Mouse (Mus musculus): Measurements from ENCODE around the gene Efcab6. TPM values are rescaled to one million over a fixed set of nuclear protein-coding genes. Genes with fewer than 3 reads are reported as not detected.

Efcab6 gene
- polyA plus RNA-seq, 1 experiment from 2014 or later, result 0.20 TPM

- DNase-seq (ENCODE audit: low spot score) (no peak), ATAC-seq (replicated peaks; ENCODE audit: low FRiP score) (no peak)
- Histone ChIP-seq H3K9ac (ENCODE audit: low read length) (no peak overlapping the region), H3K4me1 (replicated peaks; ENCODE audit: control insufficient read depth, insufficient read depth, low read length) (peaks cover 6% of the 10 kb centered on the region; the same call in 1 of the 2 replicates), H3K27ac (ENCODE audit: low read depth, low read length) (no peak overlapping the region), H3K9me3 (ENCODE audit: control insufficient read depth, low read length) (no peaks in the 10 kb centered on the region), H3K27me3 (ENCODE audit: control insufficient read depth, insufficient read depth, low read length) (no peaks in the 10 kb centered on the region), H3K4me2 (ENCODE audit: low read depth, low read length, severe bottlenecking) (no peak overlapping the region), H3K36me3 (ENCODE audit: control insufficient read depth, insufficient read depth, low read length) (no peaks in the 10 kb centered on the region), H3K4me3 (ENCODE audit: low read depth, low read length) (no peak overlapping the region)
- WGBS, result 41% methylated on average over 7 of the region's 7 CpGs
Measured at GRCm38 (mm10) chr15:83988087-83988486, 77.1 kb downstream of the Efcab6 start.

- Histone ChIP-seq H3K27me3 (ENCODE audit: control insufficient read depth, insufficient read depth, low read length) (no peaks in the 10 kb centered on the region), H3K9me3 (ENCODE audit: control insufficient read depth, low read length) (no peaks in the 10 kb centered on the region), H3K9ac (ENCODE audit: low read length) (no peak overlapping the region), H3K36me3 (ENCODE audit: control insufficient read depth, insufficient read depth, low read length) (no peaks in the 10 kb centered on the region), H3K4me1 (replicated peaks; ENCODE audit: control insufficient read depth, insufficient read depth, low read length) (no peaks in the 10 kb centered on the region), H3K27ac (ENCODE audit: low read depth, low read length) (no peak overlapping the region), H3K4me3 (ENCODE audit: low read depth, low read length) (no peak overlapping the region), H3K4me2 (ENCODE audit: low read depth, low read length, severe bottlenecking) (no peak overlapping the region)
- WGBS, result 69% methylated on average over 14 of the region's 14 CpGs
- ATAC-seq (replicated peaks; ENCODE audit: low FRiP score) (no peak), DNase-seq (ENCODE audit: low spot score) (no peak)
Measured at GRCm38 (mm10) chr15:83982186-83982936, 82.8 kb downstream of the Efcab6 start.

GRCm38 (mm10) chr15:83978865-83979264 lies 86.3 kb downstream of the Efcab6 start:
- no peak for ATAC-seq (replicated peaks; ENCODE audit: low FRiP score)
- Histone ChIP-seq H3K4me1 (replicated peaks; ENCODE audit: control insufficient read depth, insufficient read depth, low read length) (no peaks in the 10 kb centered on the region), H3K27me3 (ENCODE audit: control insufficient read depth, insufficient read depth, low read length) (no peaks in the 10 kb centered on the region), H3K27ac (ENCODE audit: low read depth, low read length) (no peak overlapping the region), H3K9me3 (ENCODE audit: control insufficient read depth, low read length) (no peaks in the 10 kb centered on the region), H3K9ac (ENCODE audit: low read length) (no peak overlapping the region), H3K4me2 (ENCODE audit: low read depth, low read length, severe bottlenecking) (no peak overlapping the region), H3K36me3 (ENCODE audit: control insufficient read depth, insufficient read depth, low read length) (no peaks in the 10 kb centered on the region), H3K4me3 (ENCODE audit: low read depth, low read length) (no peak overlapping the region)
- WGBS, result 64% methylated on average over 6 of the region's 6 CpGs
- no peak for DNase-seq (ENCODE audit: low spot score)

- Histone ChIP-seq H3K4me2 (ENCODE audit: low read depth, low read length, severe bottlenecking) (no peak overlapping the region), H3K9ac (ENCODE audit: low read length) (no peak overlapping the region), H3K27me3 (ENCODE audit: control insufficient read depth, insufficient read depth, low read length) (no peaks in the 10 kb centered on the region), H3K4me3 (ENCODE audit: low read depth, low read length) (no peak overlapping the region), H3K36me3 (ENCODE audit: control insufficient read depth, insufficient read depth, low read length) (no peaks in the 10 kb centered on the region), H3K27ac (ENCODE audit: low read depth, low read length) (no peak overlapping the region), H3K4me1 (replicated peaks; ENCODE audit: control insufficient read depth, insufficient read depth, low read length) (no peaks in the 10 kb centered on the region), H3K9me3 (ENCODE audit: control insufficient read depth, low read length) (no peaks in the 10 kb centered on the region)
- ATAC-seq (replicated peaks; ENCODE audit: low FRiP score), result no peak
- DNase-seq (ENCODE audit: low spot score), result no peak
- WGBS, result 44% methylated on average over 5 of the region's 5 CpGs
Measured at GRCm38 (mm10) chr15:83977108-83977507, 88.1 kb downstream of the Efcab6 start.

- Histone ChIP-seq H3K27me3 (ENCODE audit: control insufficient read depth, insufficient read depth, low read length) (no peaks in the 10 kb centered on the region), H3K4me2 (ENCODE audit: low read depth, low read length, severe bottlenecking) (no peak overlapping the region), H3K4me1 (replicated peaks; ENCODE audit: control insufficient read depth, insufficient read depth, low read length) (no peaks in the 10 kb centered on the region), H3K27ac (ENCODE audit: low read depth, low read length) (no peak overlapping the region), H3K9ac (ENCODE audit: low read length) (no peak overlapping the region), H3K36me3 (ENCODE audit: control insufficient read depth, insufficient read depth, low read length) (no peaks in the 10 kb centered on the region), H3K9me3 (ENCODE audit: control insufficient read depth, low read length) (no peaks in the 10 kb centered on the region), H3K4me3 (ENCODE audit: low read depth, low read length) (no peak overlapping the region)
- ATAC-seq (replicated peaks; ENCODE audit: low FRiP score) (no peak), DNase-seq (ENCODE audit: low spot score) (no peak)
- 81% methylated on average over 9 of the region's 9 CpGs for WGBS
Measured at GRCm38 (mm10) chr15:83972206-83972605, 93.0 kb downstream of the Efcab6 start.

- Histone ChIP-seq H3K4me1 (replicated peaks; ENCODE audit: control insufficient read depth, insufficient read depth, low read length) (no peaks in the 10 kb centered on the region), H3K36me3 (ENCODE audit: control insufficient read depth, insufficient read depth, low read length) (no peaks in the 10 kb centered on the region), H3K27me3 (ENCODE audit: control insufficient read depth, insufficient read depth, low read length) (no peaks in the 10 kb centered on the region), H3K4me3 (ENCODE audit: low read depth, low read length) (no peak overlapping the region), H3K9ac (ENCODE audit: low read length) (no peak overlapping the region), H3K4me2 (ENCODE audit: low read depth, low read length, severe bottlenecking) (no peak overlapping the region), H3K9me3 (ENCODE audit: control insufficient read depth, low read length) (no peaks in the 10 kb centered on the region), H3K27ac (ENCODE audit: low read depth, low read length) (no peak overlapping the region)
- no peak for ATAC-seq (replicated peaks; ENCODE audit: low FRiP score)
- 82% methylated on average over 12 of the region's 12 CpGs for WGBS
- no peak for DNase-seq (ENCODE audit: low spot score)
Measured at GRCm38 (mm10) chr15:83967802-83968201, 97.4 kb downstream of the Efcab6 start.

- DNase-seq (ENCODE audit: low spot score), result no peak
- WGBS, result 78% methylated on average over 8 of the region's 8 CpGs
- no peaks in the 10 kb centered on the region for H3K36me3 ChIP-seq (ENCODE audit: control insufficient read depth, insufficient read depth, low read length)
- ATAC-seq (replicated peaks; ENCODE audit: low FRiP score), result no peak
- no peak overlapping the region for H3K27ac ChIP-seq (ENCODE audit: low read depth, low read length)
- H3K4me1 ChIP-seq (replicated peaks; ENCODE audit: control insufficient read depth, insufficient read depth, low read length), result no peaks in the 10 kb centered on the region
- H3K4me2 ChIP-seq (ENCODE audit: low read depth, low read length, severe bottlenecking), result no peak overlapping the region
- H3K4me3 ChIP-seq (ENCODE audit: low read depth, low read length), result no peak overlapping the region
- no peaks in the 10 kb centered on the region for H3K9me3 ChIP-seq (ENCODE audit: control insufficient read depth, low read length)
- no peaks in the 10 kb centered on the region for H3K27me3 ChIP-seq (ENCODE audit: control insufficient read depth, insufficient read depth, low read length)
- H3K9ac ChIP-seq (ENCODE audit: low read length), result no peak overlapping the region
Measured at GRCm38 (mm10) chr15:83965126-83965525, 100.1 kb downstream of the Efcab6 start.

- Histone ChIP-seq H3K9ac (ENCODE audit: low read length) (no peak overlapping the region), H3K27me3 (ENCODE audit: control insufficient read depth, insufficient read depth, low read length) (no peaks in the 10 kb centered on the region), H3K36me3 (ENCODE audit: control insufficient read depth, insufficient read depth, low read length) (no peaks in the 10 kb centered on the region), H3K4me1 (replicated peaks; ENCODE audit: control insufficient read depth, insufficient read depth, low read length) (no peaks in the 10 kb centered on the region), H3K4me3 (ENCODE audit: low read depth, low read length) (no peak overlapping the region), H3K4me2 (ENCODE audit: low read depth, low read length, severe bottlenecking) (no peak overlapping the region), H3K9me3 (ENCODE audit: control insufficient read depth, low read length) (no peaks in the 10 kb centered on the region), H3K27ac (ENCODE audit: low read depth, low read length) (no peak overlapping the region)
- WGBS, result 84% methylated on average over 3 of the region's 3 CpGs
- ATAC-seq (replicated peaks; ENCODE audit: low FRiP score) (no peak), DNase-seq (ENCODE audit: low spot score) (no peak)
Measured at GRCm38 (mm10) chr15:83958376-83958775, 106.8 kb downstream of the Efcab6 start.

GRCm38 (mm10) chr15:83956996-83957395 lies 108.2 kb downstream of the Efcab6 start:
- H3K36me3 ChIP-seq (ENCODE audit: control insufficient read depth, insufficient read depth, low read length), result no peaks in the 10 kb centered on the region
- no peak overlapping the region for H3K27ac ChIP-seq (ENCODE audit: low read depth, low read length)
- no peak for ATAC-seq (replicated peaks; ENCODE audit: low FRiP score)
- H3K4me1 ChIP-seq (replicated peaks; ENCODE audit: control insufficient read depth, insufficient read depth, low read length), result no peaks in the 10 kb centered on the region
- DNase-seq (ENCODE audit: low spot score), result no peak
- H3K27me3 ChIP-seq (ENCODE audit: control insufficient read depth, insufficient read depth, low read length), result no peaks in the 10 kb centered on the region
- 90% methylated on average over 7 of the region's 7 CpGs for WGBS
- no peak overlapping the region for H3K9ac ChIP-seq (ENCODE audit: low read length)
- H3K4me2 ChIP-seq (ENCODE audit: low read depth, low read length, severe bottlenecking), result no peak overlapping the region
- no peaks in the 10 kb centered on the region for H3K9me3 ChIP-seq (ENCODE audit: control insufficient read depth, low read length)
- no peak overlapping the region for H3K4me3 ChIP-seq (ENCODE audit: low read depth, low read length)
